Mouse (Mus musculus): Measurements from ENCODE around the gene Ldlrad3.

Ldlrad3 gene

DNA sequence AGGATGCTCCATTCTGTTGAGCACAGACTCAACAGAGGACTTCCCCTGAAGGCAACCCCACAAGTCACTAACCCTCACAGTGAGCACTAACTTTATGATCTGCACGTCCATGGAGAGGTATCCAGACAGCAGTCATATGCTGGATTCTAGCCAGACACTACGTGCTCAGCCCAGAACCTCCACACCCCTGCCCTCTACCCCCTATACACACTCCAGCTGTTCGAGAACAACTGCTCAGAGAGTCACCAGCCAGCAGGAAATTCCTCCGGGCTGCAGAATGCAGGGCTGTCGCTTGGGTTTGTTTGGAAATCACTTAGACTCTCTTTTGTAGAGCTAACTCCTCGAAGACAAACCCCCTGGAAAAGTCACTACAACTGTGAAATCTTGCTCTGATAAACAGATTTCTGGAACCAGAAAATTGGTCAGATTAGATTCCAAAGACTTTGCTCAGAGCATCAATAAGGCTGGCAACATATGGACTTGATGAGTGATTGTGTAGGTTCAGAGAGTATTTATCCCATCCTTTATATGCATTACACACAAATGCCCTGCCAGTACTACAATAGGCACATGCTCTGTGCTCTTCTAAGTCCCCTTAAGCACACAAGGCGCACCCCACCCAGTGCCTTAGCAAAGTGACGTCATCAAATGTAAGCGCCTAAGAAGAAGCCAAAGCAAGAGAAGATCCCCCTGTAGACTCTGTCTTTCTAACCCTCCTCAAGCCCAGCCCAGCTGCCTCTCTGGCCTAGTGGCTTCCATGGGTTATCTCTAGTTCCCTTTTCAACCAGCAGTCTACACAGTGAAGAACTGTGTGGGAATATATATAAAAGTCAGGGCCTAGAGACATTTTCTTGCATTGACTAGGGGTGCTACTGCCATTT is 69.4 kb downstream of the Ldlrad3 start:
- no peak for DNase-seq (ENCODE audit: low spot score)

DNA sequence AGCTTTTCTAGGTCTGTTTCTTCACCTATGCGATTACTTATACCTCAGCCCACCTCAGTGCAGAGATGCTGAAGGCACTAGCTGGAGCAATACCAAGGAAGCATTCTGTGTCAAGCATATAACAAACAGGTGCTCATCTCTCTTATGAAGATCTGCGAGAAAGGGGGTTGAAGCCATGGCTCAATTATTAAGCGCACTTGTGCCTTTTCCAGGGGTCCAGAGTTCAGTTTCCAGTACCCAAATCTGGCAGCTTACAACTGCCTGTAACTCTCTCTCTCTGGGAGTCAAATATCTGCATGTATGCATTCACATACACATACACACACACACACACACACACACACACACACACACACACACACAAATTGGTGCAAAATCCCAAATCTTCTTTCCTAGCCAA is 72.4 kb downstream of the Ldlrad3 start:
- DNase-seq (ENCODE audit: low spot score): no peak

DNA sequence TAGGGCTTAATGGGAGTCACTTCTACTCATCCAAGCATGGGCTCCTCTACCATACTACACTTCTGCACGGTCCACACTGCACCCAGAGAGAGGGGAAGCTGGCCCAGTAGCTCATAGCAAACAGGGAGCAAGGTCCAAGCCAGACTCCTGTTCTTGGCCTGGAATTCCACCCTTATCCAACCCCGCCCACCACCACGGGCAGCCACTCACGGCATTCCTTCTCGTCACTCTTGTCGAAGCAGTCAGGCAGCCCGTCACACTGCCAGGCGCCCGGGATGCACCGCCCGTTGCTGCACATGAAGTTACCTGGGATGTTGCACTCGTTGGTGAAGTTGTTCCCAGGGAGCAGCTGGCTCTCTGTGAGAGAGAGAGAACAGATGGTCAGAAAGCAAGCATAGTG is 72.9 kb downstream of the Ldlrad3 start:
- no peak for DNase-seq (ENCODE audit: low spot score)

GRCm38 (mm10) chr2:102111906-102112499 is 74.2 kb downstream of the Ldlrad3 start:
- no peak for DNase-seq (ENCODE audit: low spot score)

DNA sequence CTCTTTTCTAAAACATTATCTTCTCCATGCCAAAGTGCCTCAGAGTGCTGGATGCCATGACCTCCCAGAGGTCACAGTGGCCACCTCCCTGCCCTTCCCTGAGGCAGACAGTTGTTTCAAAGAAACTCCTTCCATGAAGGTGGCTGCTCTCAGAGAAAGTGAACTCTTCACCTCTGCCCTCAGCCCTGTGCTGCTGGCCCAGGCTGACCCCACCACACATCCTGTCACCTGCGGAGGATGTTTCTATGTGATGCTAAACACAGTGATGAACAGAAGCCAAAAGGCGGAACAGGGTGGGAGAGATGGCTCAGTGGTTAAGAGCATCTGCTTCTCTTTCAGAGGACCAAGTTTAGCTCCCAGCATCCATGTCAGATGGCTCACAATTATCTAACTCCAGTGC is 75.9 kb downstream of the Ldlrad3 start:
- DNase-seq (ENCODE audit: low spot score): no peak

DNA sequence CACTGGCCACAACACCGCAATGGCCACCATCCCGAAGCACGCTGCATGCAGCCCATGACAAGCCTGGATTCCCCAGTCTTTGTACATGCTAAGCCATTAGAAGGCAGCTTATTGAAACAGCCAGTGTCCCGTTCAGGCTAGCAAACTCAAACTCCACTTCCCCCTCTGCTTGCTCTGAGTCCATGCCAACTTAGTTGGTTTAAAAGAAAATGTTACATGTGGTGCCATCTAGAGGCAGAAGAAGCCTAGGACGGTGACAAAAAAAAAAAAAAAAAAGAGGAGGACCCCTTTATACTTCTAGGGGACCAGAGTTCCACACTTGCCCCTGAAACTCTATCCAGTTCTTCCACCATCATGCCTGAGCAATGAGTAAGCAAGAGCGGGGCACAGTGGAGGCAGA is 78.9 kb downstream of the Ldlrad3 start:
- DNase-seq (ENCODE audit: low spot score): no peak

DNA sequence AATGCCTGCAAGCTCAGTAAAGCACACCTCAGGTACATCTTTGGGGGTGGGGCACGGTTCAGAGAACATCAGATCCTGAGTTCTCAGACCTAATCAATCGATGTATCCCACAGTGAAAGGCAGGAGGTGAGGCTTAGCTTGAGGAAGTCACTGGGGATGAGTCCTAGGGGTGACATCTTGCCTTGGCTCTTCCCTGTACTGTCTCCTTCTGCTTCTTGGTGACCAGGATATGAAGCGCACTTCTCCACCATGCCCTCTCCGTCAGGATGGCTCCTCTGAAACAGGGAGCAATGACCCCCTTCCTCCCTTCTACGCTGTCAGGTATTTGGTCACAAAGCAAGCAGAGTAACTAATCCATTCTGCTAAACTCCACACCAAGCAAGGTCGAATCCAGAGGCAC is 79.5 kb downstream of the Ldlrad3 start:
- no peak for DNase-seq (ENCODE audit: low spot score)

DNA sequence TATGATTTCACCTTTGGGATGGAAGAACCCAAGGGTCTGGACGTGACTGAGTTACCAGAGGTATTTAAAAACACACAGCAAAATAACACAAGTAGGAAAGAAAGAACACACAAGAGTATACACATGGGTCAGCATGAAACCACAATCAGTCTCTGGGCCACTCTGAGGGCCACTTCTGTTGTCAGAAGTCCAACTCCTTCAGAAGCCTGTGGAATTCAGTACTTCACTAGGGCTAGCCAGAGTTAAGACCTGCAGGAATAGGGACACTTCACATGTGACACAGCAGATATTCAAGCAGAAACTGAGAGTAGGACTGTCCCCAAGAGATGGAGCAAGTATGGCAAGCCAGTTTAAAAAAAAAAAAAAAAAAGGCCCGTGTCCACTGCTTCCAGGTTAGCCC is 80.7 kb downstream of the Ldlrad3 start:
- no peak for DNase-seq (ENCODE audit: low spot score)

DNA sequence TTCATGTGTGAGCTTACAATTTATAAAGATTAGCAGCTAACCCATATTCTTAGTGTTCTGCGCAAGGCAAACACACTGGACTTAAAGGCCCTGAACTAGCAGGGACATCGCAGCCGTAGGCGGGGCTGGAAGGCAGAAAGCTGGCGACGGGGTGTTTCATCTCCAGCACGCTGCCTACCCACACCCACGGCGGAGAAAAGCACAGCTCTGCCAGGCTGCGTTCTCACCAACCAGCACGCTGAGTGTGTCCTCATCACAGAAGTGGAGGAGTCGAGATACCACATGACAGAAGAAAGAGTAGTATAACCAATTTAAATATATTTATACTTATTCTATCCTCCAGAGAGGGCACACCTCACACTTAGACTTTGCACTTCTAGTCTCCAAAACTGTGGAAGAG is 82.2 kb downstream of the Ldlrad3 start:
- no peak for DNase-seq (ENCODE audit: low spot score)

GRCm38 (mm10) chr2:102100490-102100889 is 85.7 kb downstream of the Ldlrad3 start:
- no peak for DNase-seq (ENCODE audit: low spot score)

DNA sequence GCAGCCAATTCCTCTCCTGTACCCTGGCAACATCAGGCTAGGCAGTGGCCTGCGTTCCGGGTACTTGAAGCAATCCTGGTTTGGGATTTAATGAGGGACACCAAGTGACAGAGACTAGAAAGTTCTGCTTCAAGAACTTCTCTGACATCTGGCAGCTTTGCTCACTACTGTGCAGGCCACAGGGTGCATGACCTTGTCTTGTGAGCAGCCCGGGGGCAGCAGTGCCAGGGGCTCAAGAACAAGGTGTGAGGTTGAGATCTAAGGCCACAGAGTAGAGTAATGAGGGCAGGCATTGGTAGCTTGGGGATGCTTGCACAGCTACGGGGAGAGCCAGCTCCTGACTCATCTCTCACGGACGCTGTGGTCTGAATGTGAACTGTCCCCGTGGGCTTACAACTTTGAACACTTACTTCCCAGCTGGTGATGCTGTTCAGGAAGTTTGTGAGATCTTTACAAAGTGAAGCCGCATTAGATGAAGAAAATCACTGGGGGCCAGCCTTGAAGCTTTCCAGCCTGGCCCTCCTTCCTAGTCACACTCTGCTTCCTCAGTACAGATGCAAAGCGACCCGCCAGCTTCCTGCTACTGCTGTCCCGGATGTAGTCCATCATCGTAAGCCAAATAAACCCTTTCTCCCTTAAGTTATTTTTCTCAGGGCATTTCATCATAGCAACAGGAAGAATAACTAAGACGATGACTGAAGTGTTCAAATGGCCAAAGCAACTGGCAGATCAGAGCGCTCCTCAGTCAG is 86.3 kb downstream of the Ldlrad3 start:
- no peak for DNase-seq (ENCODE audit: low spot score)

GRCm38 (mm10) chr2:102099261-102099660 is 86.9 kb downstream of the Ldlrad3 start:
- no peak for DNase-seq (ENCODE audit: low spot score)

DNA sequence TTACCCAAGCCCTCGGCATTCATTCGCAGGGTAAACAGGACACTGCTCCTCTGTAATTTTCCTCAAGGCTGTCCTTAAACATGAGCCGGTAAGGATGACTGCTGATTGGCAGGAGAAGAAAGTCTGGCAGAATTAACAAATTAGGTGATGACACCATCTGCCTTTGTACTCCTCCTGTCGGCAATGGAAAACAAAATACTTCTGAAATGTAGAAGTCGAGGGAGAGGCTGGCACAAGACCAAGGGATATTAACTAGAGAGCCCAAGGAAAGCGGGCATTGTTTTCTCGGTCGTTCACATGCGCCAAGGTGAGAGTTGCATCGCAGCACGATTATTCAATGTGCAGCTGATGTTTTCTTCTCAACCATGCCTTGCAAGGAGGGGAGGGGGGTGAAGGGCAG is 91.4 kb downstream of the Ldlrad3 start:
- no peak for DNase-seq (ENCODE audit: low spot score)

- no peak for DNase-seq (ENCODE audit: low spot score)
These were observed 91.9 kb downstream of the Ldlrad3 start for GRCm38 (mm10) chr2:102094281-102094680.

- no peak for DNase-seq (ENCODE audit: low spot score)
These were observed 93.6 kb downstream of the Ldlrad3 start for GRCm38 (mm10) chr2:102092579-102092978.

- DNase-seq (ENCODE audit: low spot score): peak; percentile 38
These were observed 94.5 kb downstream of the Ldlrad3 start for GRCm38 (mm10) chr2:102091516-102092350.

GRCm38 (mm10) chr2:102087787-102088186 is 98.4 kb downstream of the Ldlrad3 start:
- DNase-seq (ENCODE audit: low spot score): no peak

DNA sequence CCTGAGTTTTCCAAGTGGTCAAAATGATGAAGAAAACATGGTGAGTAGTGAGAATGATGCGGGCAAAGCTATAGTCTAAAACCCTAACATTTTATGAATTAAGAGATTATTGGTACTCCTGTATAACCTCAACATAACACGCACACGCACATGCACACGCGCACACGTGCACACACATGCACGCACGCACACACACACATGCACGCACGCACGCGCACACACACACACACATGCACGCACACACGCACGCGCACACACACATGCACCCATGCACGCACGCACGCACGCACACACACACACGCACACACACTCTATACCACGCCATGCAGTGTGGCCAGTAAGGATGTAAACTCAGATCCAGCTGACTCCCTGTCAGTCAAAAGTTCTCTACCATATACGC is 99.6 kb downstream of the Ldlrad3 start:
- DNase-seq (ENCODE audit: low spot score): no peak

GRCm38 (mm10) chr2:102082782-102083181 is 103.4 kb downstream of the Ldlrad3 start:
- no peak for DNase-seq (ENCODE audit: low spot score)

GRCm38 (mm10) chr2:102077554-102077953 is 108.6 kb downstream of the Ldlrad3 start:
- no peak for DNase-seq (ENCODE audit: low spot score)

DNA sequence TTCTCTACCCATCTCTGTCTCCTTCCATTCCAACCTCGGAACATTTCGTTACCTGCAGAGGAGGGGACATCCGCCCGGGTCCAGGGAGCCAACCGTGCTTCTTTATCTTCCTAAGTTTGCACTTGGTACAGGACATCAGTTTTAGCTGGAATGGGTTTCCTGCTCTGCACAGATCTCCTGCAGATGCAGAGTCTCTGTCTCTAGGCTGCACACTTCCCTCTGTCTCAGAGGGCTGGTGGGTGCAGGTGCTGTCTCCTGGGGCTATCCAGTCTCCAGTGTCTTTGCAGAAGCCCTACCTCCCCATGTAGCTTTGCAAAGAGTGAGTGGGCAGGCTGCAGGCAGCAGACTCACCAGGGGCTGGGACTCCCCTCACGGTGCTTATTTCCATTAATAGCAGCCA is 109.9 kb downstream of the Ldlrad3 start:
- no peak for DNase-seq (ENCODE audit: low spot score)

Data from ovary, postnatal 36 days (tissue).